Mouse (Mus musculus): ENCODE measurements around the gene Cep97.
"Not testable (repeated sequence)": the region's sequence is repeated elsewhere in the genome, so short reads cannot be mapped to it uniquely, and the experiment has no call there.

The Cep97 gene

DNA sequence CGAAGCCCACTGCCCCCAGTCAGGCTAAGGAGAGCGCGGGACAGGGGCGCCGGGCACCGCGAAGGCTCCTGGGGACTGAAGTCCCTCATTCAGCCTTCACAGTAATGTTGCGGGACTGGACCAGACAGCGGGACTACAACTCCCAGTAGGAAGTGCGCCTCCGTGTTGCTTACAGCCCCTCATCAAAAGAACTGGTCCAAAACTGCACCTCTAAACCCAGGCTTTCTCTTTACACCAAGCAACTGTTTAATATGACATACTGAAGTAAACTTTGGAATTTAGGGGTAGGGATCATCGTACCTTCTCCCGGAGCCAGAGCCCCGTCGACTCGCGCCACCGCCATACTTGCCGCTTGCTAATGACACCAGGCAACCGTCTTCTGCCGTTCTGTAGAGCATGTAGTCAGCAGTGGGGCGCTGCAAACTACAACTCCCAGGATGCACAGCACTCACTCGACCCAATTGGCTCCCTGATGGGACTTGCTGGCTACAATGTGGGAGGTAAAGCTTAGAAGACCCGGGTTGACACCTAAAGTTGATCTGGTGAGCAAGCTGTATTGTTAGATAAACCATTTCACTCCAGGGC lies at the start of gene Cep97:
Cep97 (minus strand) TSS at position 403 of the 585 bp plus-strand sequence.
- peak; percentile 89 for DNase-seq

DNA sequence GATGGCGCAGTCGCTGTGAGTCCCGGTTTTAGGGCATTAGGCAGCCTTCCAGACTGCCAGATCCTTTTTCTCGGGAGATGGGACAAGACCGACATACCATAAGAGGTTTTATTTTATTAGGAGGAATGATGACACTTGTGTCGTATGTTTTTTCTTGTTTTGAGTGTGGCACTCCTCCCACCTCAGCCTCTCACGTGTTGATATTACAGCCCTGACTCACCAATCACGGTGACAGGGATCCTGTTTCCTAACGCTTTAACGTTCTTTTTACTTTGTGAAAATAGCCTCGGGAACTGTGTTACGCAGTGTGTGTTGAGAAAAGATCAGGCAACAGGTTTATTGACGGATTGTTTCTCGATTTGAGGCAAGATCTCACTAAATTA lies 40.2 kb upstream of the Cep97 start:
- no peak for DNase-seq

DNA sequence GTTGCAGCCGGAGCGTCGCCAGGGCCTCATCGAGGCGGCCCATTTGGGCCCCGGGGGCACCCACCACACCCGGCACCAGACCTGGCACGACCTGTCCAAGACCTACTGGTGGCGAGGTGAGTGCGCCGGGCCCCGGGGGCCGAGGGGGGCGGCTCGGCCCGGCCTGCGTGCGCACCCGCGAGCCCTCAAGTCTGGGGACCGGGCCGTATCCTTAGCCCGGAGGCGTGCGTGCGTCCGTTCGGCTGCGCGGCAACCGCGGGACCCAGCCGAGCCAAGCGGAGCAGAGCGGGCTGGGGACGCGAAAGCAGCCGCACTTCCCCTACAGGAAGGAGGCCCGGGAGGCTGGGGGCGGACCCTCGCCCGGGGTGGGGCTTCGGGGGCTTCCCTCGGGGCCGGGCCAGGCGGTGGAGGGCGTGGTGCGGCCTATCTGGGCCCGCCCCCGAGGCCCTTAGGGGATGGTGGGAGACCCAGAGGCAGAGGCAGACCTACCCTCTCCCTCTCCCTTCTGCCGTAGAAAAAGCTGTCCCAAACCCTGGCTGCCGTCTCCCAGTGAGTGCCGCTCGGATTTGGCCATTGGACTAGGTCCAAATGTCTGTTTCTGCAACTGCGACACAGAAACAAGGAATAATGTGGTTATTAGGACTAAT lies 39.7 kb upstream of the Cep97 start:
- peak; percentile 96 for DNase-seq

DNA sequence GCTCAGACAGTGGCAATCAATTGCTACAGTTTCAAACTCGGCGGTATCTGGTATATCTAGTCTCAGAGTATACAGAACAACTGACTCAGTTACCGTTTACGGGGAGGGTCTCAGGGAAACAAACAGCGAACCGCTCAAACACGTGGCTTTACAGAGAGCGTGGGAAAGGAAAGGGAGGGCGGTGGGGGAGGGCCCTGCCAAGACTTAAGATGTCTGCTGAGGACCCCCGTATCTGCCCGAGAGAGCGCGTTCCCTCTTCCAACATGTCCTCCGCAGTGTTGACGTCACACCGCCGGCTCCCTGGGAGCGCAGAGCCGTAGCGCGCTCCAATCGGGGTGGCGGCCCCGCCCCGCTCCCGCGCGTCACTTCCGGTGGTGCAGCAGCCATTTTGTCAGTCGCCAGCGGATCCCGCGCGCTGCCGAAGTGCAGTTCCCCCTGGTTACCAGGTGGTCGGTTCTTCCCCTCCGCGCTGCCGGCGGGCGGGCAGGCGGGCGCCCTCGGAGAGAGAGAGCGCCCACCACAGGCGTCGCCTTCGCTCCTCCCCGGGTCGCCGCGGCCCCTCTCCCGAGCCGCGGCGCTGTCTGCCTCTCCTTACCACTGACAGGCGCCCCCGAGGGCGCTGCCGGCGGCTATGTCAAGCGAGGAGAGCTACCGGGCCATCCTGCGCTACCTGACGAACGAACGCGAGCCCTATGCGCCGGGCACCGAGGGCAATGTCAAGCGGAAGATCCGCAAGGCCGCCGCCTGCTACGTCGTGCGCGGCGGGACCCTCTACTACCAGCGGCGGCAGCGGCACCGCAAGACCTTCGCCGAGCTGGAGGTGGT lies 39.0 kb upstream of the Cep97 start, which contains the start of gene Zbtb11:
Zbtb11 (plus strand) TSS at position 453 of the 825 bp plus-strand sequence.
- DNase-seq, result peak; percentile 100

DNA sequence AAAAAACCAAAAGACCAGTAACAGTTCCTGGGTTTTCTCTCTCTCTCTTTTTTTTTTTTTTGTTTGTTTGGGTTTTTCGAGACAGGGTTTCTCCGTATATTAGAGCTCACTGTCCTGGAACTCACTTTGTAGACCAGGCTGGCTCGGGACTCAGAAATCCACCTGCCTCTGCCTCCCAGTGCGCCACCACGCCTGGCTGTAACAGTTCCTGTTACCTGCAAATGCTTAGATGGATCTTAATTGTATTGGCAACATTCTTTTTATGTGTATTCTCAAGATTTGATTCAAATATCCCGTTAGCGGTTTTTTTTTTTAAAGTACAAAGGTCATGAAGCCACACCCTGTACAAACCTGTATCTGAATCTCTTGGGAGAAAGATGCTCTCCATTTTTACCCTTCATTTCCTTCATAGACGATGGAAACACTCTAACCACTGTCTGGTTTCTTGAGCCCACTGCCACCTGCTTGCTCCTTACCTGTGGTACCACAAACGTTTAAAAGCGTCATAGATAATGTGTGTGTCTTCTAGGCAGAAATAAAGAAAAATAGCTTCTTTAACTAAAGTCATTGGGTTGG lies 38.1 kb upstream of the Cep97 start:
- peak; percentile 20 for DNase-seq

DNA sequence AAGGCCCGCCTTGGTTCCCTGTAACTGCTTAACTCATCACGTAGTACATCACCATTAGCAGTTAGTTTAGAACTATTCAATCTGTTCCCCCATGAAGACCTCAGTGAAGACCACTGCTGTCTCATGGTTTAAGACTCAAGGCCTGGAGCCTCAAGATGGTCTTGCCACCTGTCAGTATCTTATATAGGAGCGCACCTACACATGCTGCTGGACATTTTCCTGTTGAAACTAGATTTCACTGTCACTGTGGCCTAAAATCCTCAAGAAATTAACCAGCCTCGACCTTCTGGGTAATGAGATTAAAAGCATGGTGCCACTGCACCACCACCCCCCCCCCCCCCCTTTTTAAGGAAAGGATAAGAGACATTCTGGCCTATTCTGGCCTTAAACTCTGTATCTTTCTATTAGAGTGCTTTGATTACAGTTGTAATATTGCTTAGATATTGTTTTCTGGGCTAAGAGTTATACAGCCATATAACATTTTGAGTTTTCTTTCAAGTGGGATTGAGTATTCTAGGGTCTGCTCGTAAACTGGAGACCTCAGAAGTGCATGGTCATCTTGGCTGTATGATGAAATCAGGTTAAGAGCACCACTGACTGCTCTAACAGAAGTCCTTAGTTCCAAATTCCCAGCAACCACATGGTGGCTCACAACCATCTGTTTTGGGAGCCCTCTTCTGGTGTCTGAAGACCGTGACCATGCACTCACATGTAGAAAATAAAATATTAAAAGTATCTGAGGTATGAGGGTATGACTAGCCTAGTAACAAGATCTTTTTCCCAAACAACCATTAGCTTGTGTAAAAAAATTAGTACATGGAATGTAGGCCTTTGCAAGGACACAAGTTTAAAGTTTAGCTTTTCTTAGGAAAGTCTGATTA lies 37.3 kb upstream of the Cep97 start:
- DNase-seq, result no peak

DNA sequence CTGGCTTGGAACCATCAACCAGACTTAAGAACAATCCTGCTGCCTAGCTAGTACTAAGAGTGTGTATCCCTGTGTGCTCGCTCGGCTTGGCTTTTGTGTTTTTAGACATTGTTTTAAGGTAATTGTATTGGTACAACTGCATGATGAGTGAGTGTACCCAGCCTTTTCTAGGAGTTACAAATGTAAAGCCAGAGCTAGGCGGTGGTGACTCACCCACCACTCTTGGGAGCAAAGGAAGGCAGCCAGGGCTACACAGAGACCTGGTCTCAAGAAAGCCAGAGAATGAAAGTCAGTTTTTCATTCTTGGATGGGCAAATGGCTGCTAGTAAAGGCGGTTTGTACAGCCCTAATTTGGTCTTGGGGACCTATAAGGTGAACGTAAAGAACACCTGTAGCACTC lies 35.8 kb upstream of the Cep97 start:
- DNase-seq, result no peak

DNA sequence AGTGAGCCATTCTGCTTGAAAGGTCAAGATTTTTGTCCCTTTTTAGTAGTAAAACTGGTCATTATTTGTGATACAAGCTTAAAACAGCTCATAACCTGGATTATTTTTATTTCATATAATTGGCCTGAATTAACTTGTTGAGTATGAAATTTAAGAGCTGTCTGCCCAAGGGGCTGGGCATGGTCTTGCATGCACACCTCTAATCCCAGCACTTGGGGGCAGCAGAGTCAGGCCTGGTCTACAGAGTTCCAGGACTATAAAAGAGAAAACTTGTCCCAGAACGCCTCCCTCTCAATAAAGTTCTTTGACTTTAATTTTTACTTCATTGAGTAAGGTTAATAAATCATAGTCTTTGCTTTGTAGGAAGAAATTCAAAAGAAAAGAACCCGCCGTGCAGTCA lies 34.5 kb upstream of the Cep97 start:
- peak; percentile 71 for DNase-seq

DNA sequence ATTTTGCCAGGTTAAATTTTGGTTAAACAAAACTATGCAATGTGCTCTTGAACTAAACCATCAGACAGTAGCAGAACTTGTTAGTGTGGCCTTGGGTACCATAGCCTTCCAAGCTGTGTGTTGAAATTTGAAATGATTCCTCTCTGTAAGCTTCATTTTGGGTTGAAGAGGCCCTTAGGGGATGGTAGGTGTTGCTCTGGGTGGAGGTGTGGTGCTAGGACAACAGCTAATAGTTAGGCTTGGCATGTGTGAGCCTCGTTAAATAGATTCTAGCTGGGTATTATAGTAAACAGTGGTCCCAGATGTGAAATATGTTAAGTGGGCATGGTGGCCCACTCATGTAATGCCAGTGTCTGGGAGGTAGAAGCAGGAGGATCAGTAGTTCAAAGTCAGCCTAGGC lies 32.6 kb upstream of the Cep97 start:
- DNase-seq, result no peak

DNA sequence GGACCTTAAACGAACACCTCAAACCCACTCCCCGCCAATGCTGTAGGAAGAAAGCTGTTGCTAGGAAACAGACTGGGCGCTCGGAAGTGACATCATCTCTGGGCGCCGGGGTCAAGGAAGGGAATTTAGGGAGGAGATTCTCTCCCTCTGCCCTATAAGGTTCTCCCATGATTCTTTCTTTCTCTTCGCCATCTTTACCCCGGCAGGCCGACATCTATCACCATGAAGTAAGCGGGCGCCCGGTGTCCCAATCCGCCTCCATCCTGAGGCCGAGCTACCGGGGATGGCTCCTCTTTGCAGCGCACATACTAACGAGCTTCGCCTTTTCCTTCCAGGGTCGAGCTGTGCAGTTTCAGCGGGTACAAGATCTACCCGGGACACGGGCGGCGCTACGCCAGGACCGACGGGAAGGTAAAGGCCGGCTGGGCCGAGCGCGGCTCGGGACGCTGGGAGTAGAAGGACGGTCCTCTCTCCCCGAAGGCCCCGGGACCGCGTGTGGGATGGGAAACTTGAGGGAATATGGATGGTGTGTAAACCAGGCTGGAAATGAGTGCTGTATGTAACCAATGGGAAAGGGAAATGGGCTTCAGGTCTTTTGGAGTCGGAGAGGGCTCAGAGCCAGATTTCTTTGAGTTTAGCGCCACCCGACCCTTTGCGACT lies 31.7 kb upstream of the Cep97 start, which contains the start of gene Rpl24:
Rpl24 (plus strand) TSS at position 64 of the 660 bp plus-strand sequence.
- peak; percentile 95 for DNase-seq

DNA sequence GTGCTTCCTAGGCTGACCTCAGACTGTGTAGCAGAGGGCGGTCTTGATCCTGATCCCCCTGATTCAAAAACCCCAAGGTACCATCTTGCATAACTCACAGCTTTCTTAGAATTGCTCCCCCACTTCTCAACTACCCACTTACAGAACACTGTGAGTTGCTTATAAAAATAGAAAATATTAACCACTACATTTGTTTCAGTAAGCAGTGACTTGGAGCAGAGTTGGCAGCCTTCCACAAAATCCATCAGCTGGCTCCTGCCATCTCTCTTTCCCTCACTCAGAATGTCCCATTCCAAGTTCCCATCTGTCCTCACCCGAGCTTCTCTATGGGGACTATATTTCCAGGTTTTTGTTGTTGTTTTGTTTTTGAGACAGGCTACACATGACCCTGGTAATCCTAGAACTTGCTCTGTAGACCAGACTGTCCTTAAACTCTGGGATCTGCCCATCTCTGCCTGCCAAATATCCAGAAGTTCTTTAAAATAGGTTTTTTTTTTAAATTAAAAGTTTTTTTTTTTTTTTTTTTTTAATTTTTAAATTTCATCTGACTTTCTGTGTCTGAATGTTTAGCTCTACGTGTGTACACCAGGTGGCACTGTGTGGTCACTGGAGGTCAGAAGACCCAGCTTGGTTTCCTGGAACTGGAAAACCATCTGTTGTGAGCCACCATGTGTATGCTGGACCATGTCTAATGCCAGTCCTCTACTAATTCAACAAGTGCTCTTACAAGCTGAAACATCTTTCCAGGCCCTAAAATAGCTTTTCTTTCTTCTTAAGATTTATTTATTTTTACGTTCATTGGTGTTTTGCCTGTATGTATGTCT lies 29.7 kb upstream of the Cep97 start:
- DNase-seq, result peak; percentile 64

DNA sequence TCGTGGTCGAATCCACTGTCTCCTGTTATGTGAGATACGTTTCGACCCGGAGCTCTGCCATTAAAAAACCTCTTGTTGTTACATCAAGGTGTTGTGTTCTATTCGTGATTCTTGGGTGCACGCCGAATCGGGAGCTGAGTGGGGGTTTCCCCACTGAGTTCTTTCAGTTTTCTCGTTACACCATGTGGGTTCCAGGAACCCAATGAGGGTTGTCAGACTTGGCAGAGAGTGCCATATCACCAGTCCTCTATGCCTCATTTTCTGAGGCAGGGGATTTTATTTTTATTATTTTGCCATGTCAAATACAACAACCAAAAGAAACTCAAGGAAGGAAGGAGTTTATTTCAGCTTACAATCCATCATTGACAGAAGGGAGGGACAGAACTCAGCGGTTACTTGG lies 28.4 kb upstream of the Cep97 start:
- DNase-seq, result not testable (repeated sequence)

DNA sequence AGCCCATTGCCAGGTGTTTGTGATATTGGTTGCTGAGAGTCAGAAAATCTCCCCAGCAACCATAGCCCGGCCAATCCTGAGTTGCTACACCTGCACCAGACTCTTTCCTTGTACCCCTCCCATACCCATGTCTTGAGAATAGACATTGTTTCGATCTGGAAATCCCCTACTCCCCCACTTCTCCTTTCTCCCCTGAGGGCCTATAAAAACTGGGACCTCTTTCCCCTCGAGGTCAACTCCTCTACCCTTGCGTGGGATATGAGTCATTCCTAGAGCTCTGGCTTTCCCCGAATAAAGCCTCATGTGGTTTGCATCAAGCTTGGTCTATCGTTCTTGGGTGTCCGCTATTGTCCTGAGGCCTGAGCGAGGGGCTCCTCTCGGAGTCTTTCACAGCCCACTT lies 19.5 kb upstream of the Cep97 start:
- DNase-seq, result not testable (repeated sequence)

DNA sequence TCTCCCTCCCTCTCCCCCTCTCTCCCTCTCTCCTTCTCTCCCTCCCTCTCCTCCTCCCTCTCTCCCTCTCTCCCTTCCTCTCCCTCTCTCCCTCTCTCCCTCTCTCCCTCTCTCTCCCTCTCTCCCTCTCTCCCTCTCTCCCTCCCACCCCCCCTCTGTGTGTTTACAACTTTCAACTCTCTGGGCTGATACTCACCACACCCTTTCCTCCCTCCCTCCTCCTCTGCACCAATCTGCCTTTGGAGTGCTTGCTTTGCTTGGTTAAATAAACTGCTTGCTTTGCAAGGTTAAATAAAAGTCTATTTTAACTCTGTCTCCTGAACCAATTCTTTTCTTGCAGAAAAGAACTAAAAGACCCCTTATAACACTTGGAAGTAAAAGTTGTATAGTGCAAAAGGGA lies 18.1 kb upstream of the Cep97 start:
- no peak for DNase-seq

DNA sequence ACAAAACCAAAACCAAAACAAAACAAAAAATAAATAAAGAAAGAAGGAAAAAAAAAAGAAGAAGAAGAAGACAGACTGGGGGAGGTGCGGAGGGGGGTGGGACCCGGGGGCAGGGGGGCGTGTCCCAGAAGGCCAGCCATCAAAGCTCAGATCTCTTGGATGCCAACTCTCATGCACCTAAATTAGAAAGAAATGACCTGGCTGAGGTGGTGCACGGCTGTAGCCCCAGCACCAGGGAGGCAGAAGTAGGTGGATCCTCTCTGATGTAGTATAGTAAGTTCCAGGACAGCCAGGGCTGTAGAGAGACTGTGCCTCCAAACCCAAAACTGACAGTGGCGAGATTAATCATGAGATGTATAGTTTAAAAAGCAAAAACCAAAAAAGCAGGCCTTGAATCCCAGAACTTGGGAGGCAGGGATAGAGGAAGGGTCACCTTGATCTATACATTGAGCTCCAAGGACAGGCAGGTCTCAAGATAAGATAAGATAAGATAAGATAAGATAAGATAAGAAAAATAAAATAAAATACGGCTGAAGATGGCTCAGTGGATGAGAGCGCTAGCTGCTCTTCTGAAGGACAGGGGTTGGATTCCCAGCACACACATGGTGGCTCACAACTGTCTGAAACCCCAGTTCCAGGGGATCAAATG lies 17.1 kb upstream of the Cep97 start:
- peak; percentile 55 for DNase-seq

DNA sequence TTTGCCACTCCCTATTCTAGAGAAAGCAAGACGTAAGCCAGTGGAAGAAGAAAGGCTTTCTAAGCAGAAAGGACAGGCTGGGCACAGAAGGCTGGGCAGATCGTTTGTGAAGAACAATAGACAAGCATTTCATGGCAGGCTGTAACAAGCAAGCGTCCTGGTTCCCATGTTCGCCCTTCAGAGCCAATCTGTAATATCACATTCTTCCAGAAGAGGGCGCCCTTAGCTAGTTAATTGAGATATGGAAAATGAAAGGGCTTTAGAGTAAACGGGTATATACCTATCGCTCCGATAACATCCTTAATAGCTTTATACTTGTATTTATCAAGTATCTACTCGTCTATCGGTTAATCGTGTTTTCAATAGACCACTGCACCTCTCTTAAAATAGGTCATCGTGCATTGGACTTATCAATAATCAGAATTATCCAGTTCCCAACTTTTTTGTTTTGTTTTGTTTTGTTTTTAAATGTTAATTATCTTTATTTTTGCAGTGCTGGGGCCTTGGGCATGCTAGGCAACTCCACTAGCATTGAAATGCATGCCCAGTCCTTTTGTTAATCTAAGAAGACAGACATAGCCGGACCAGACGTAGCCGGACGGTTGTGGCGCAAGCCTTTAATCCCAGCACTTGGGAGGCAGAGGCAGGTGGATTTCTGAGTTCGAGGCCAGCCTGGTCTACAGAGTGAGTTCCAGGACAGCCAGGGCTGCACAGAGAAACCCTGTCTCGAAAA lies 16.5 kb upstream of the Cep97 start:
- DNase-seq, result peak; percentile 85

DNA sequence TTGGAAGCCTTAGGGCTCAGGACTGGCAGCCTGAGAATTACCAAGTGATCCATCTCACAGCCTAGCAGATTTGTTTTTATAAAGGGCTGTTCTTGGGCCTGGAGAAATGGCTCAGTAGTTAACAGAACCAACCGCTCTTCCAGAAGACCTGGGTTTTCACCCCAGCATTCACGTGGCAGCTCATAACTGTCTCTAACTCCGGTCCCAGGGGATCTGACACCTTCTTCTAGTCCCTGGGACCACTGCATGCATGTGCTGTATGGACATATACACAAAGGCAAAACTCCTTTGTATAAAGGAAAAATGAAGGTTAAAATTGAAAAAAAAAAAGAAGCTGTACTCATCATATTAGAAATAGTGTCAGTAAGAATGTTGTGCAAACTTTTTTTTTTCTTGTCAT lies 15.8 kb upstream of the Cep97 start:
- DNase-seq, result no peak

DNA sequence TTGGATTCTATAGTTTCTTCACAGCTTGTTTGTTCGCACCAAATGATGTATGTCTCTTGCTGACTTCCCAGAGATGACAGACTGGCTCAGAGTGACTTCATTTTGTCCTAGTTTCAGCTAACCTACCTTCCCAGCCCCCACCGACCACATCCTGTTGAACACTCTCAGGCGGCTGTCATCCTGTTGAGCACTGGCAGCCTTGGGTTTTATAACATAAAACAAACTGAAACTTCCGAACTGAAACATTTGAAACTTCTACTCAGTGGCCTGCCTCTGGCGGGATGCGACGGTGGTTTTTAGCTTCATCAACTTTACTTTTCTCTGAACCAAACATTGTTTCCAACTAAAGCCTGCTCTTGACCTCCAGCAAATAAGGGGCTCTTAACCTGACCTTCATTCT lies 14.3 kb upstream of the Cep97 start:
- peak; percentile 89 for DNase-seq

DNA sequence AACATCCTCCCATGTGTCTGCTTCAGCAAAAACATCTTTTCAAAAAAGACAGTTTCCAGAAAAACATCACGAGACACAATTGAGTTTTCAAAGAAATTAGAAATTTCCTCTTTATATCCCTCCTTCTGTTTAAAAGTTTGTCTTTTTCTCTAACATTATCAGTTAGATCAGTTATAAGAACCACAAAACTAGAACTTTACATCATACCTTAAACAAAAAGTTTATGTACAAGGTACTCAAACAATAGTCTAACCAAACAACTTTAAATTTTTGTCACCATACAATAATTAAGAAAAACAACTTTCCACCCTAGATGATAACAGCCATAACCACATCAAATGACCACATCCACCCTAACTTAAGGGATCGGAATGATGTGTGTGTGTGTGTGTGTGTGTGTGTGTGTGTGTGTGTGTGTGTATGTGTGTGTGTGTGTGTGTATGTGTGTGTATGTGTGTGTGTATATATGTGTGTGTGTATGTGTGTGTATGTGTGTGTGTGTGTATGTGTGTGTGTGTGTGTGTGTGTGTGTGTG lies 13.3 kb upstream of the Cep97 start:
- DNase-seq, result not testable (repeated sequence)
